Mouse (Mus musculus) heart, embryonic 12.5 days (tissue): Measurements from ENCODE around the gene Scgb3a1. TPM values are rescaled to one million over a fixed set of nuclear protein-coding genes. Genes with fewer than 3 reads are reported as not detected.
A peak's percentile ranks its signal among the peaks of the same experiment; 100 is the strongest.

Experiments
- ATAC-seq: fragments of 200-750 bp; cut with Nextera tagmentation; 2 replicates; pipeline ENCODE4 v1.8.0; 2017; ENCODE audit warnings: moderate TSS enrichment, moderate library complexity; ENCODE audit not compliant: insufficient number of reproducible peaks, low FRiP score
- H3K27ac ChIP-seq: fragments of 300-500 bp; sonication (generic); 2 replicates; pipeline ENCODE4 v1.5.1; 2016; ENCODE audit warnings: mild to moderate bottlenecking, moderate library complexity; ENCODE audit not compliant: poor library complexity, severe bottlenecking
- H3K27me3 ChIP-seq: fragments of 300-500 bp; sonication (generic); replicated peaks from 2 replicates; pipeline ENCODE4 v1.6.1; 2016; ENCODE audit warnings: mild to moderate bottlenecking, moderate library complexity
- H3K36me3 ChIP-seq: fragments of 300-500 bp; sonication (generic); 2 replicates; pipeline ENCODE4 v1.6.1; 2016; ENCODE audit warnings: mild to moderate bottlenecking, moderate library complexity
- H3K4me1 ChIP-seq: fragments of 300-500 bp; sonication (generic); replicated peaks from 2 replicates; pipeline ENCODE4 v1.6.1; 2016; ENCODE audit warnings: mild to moderate bottlenecking
- H3K4me2 ChIP-seq: fragments of 300-500 bp; sonication (generic); 2 replicates; pipeline ENCODE4 v1.6.1; 2016; ENCODE audit warnings: mild to moderate bottlenecking, moderate library complexity
- H3K4me3 ChIP-seq: fragments of 300-500 bp; sonication (generic); 2 replicates; pipeline ENCODE4 v1.5.1; 2016; ENCODE audit warnings: mild to moderate bottlenecking
- H3K9ac ChIP-seq: fragments of 300-500 bp; sonication (generic); 2 replicates; pipeline ENCODE4 v1.6.1; 2016; ENCODE audit warnings: mild to moderate bottlenecking, moderate library complexity
- H3K9me3 ChIP-seq: fragments of 300-500 bp; sonication (generic); replicated peaks from 2 replicates; pipeline ENCODE4 v1.6.1; 2016; ENCODE audit warnings: mild to moderate bottlenecking, moderate library complexity
- WGBS: fragments of 180-500 bp; shearing (Covaris S2); methylation state at CpG from one replicate; pipeline ENCODE4 v1.1.7; 2016; 5-methylcytosine and 5-hydroxymethylcytosine counted together
- polyA plus RNA-seq: library from polyadenylated mRNA; unstranded; fragments of >200 nt; fragmentation: Nextera tagmentation; extraction: Ambion mirVana; gene quantifications from 2 replicates; pipeline ENCODE4 v1.2.1, GENCODE M21; 2016

The Scgb3a1 gene
- polyA plus RNA-seq, 1 experiment from 2014 or later: 0.40 TPM

GRCm38 (mm10) chr11:49636449-49636848 lies 27.0 kb upstream of the Scgb3a1 start:
- H3K36me3 ChIP-seq: peaks cover 5% of the 10 kb centered on the region
- H3K27ac ChIP-seq: no peak overlapping the region
- peaks cover 20% of the 10 kb centered on the region; the same call in 1 of the 2 replicates for H3K4me1 ChIP-seq
- peak overlapping the region; percentile 20; the same call in 1 of the 2 replicates for H3K4me3 ChIP-seq
- 10% methylated on average over 11 of the region's 11 CpGs for WGBS
- ATAC-seq: no peak; the same call in 1 of the 2 replicates
- peak overlapping the region; percentile 35 for H3K4me2 ChIP-seq
- H3K9ac ChIP-seq: no peak overlapping the region
- H3K27me3 ChIP-seq: peaks cover 63% of the 10 kb centered on the region
- H3K9me3 ChIP-seq: no peaks in the 10 kb centered on the region

GRCm38 (mm10) chr11:49645677-49646076 lies 17.7 kb upstream of the Scgb3a1 start:
- 0 out of 2 replicates have a peak, but pooled peaks have one; percentile 15 for ATAC-seq
- Histone ChIP-seq H3K27me3 (no peaks in the 10 kb centered on the region), H3K9ac (no peak overlapping the region), H3K4me1 (peaks cover 18% of the 10 kb centered on the region), H3K27ac (no peak overlapping the region), H3K4me3 (no peak overlapping the region), H3K9me3 (no peaks in the 10 kb centered on the region), H3K4me2 (no peak overlapping the region), H3K36me3 (peaks cover 7% of the 10 kb centered on the region; the same call in 1 of the 2 replicates)
- WGBS: 46% methylated on average over 8 of the region's 8 CpGs

- Histone ChIP-seq H3K4me2 (peak overlapping the region; percentile 11; the same call in 1 of the 2 replicates), H3K9ac (no peak overlapping the region), H3K4me1 (peaks cover 38% of the 10 kb centered on the region), H3K36me3 (no peaks in the 10 kb centered on the region), H3K27me3 (no peaks in the 10 kb centered on the region), H3K9me3 (0 out of 2 replicates have a peak, but pooled peaks cover 4% of the 10 kb centered on the region), H3K4me3 (no peak overlapping the region; the same call in 1 of the 2 replicates), H3K27ac (peak overlapping the region; percentile 60; the same call in 1 of the 2 replicates)
- WGBS: 52% methylated on average over 18 of the region's 18 CpGs
- ATAC-seq: no peak
Observed at GRCm38 (mm10) chr11:49650113-49650993, 13.1 kb upstream of the Scgb3a1 start.

- Histone ChIP-seq H3K36me3 (no peaks in the 10 kb centered on the region), H3K27me3 (no peaks in the 10 kb centered on the region), H3K27ac (peak overlapping the region; percentile 60), H3K4me3 (no peak overlapping the region), H3K9me3 (0 out of 2 replicates have a peak, but pooled peaks cover 4% of the 10 kb centered on the region), H3K9ac (no peak overlapping the region), H3K4me1 (peaks cover 29% of the 10 kb centered on the region), H3K4me2 (peak overlapping the region; percentile 11; the same call in 1 of the 2 replicates)
- WGBS: 58% methylated on average over 16 of the region's 16 CpGs
- ATAC-seq: peak; percentile 83
Observed at GRCm38 (mm10) chr11:49650994-49651761, 12.2 kb upstream of the Scgb3a1 start.

- Histone ChIP-seq H3K4me1 (peaks cover 27% of the 10 kb centered on the region), H3K9me3 (0 out of 2 replicates have a peak, but pooled peaks cover 4% of the 10 kb centered on the region), H3K9ac (no peak overlapping the region), H3K4me2 (no peak overlapping the region), H3K4me3 (no peak overlapping the region), H3K27me3 (no peaks in the 10 kb centered on the region), H3K27ac (peak overlapping the region; percentile 31; the same call in 1 of the 2 replicates), H3K36me3 (no peaks in the 10 kb centered on the region)
- ATAC-seq: no peak
- WGBS: 80% methylated on average over 10 of the region's 10 CpGs
Observed at GRCm38 (mm10) chr11:49651762-49652322, 11.6 kb upstream of the Scgb3a1 start.

- peak overlapping the region; percentile 44; the same call in 1 of the 2 replicates for H3K9ac ChIP-seq
- H3K4me2 ChIP-seq: peak overlapping the region; percentile 64
- H3K9me3 ChIP-seq: 0 out of 2 replicates have a peak, but pooled peaks cover 4% of the 10 kb centered on the region
- 22% methylated on average over 19 of the region's 19 CpGs for WGBS
- no peak overlapping the region for H3K27ac ChIP-seq
- peaks cover 32% of the 10 kb centered on the region for H3K4me1 ChIP-seq
- no peaks in the 10 kb centered on the region for H3K36me3 ChIP-seq
- ATAC-seq: peak; percentile 76
- H3K4me3 ChIP-seq: peak overlapping the region; percentile 20; the same call in 1 of the 2 replicates
- H3K27me3 ChIP-seq: no peaks in the 10 kb centered on the region
Observed at GRCm38 (mm10) chr11:49652401-49653078, 10.9 kb upstream of the Scgb3a1 start.

- peak overlapping the region; percentile 44; the same call in 1 of the 2 replicates for H3K9ac ChIP-seq
Observed at GRCm38 (mm10) chr11:49653079-49653408, 10.4 kb upstream of the Scgb3a1 start.

GRCm38 (mm10) chr11:49654651-49655050 lies 8.8 kb upstream of the Scgb3a1 start:
- no peak for ATAC-seq
- Histone ChIP-seq H3K36me3 (no peaks in the 10 kb centered on the region), H3K9me3 (0 out of 2 replicates have a peak, but pooled peaks cover 4% of the 10 kb centered on the region), H3K4me1 (peaks cover 52% of the 10 kb centered on the region), H3K4me3 (no peak overlapping the region), H3K4me2 (no peak overlapping the region), H3K9ac (no peak overlapping the region), H3K27me3 (no peaks in the 10 kb centered on the region), H3K27ac (no peak overlapping the region)
- WGBS: 89% methylated on average over 5 of the region's 5 CpGs

More at GRCm38 (mm10) chr11:49653079-49653408, 10.4 kb upstream of the Scgb3a1 start:
- 31% methylated on average over 11 of the region's 11 CpGs for WGBS
- H3K27ac ChIP-seq: no peak overlapping the region
- H3K4me2 ChIP-seq: peak overlapping the region; percentile 64
- peak overlapping the region; percentile 20; the same call in 1 of the 2 replicates for H3K4me3 ChIP-seq
- H3K9me3 ChIP-seq: 0 out of 2 replicates have a peak, but pooled peaks cover 4% of the 10 kb centered on the region
- no peaks in the 10 kb centered on the region for H3K36me3 ChIP-seq
- peak; percentile 42; the same call in 1 of the 2 replicates for ATAC-seq
- H3K4me1 ChIP-seq: peaks cover 37% of the 10 kb centered on the region
- no peaks in the 10 kb centered on the region for H3K27me3 ChIP-seq

- H3K4me1 ChIP-seq: peaks cover 51% of the 10 kb centered on the region
- no peak overlapping the region for H3K27ac ChIP-seq
- H3K4me3 ChIP-seq: no peak overlapping the region
- 0 out of 2 replicates have a peak, but pooled peaks cover 4% of the 10 kb centered on the region for H3K9me3 ChIP-seq
- H3K4me2 ChIP-seq: no peak overlapping the region
- H3K36me3 ChIP-seq: no peaks in the 10 kb centered on the region
- ATAC-seq: no peak
- no peak overlapping the region for H3K9ac ChIP-seq
- no peaks in the 10 kb centered on the region for H3K27me3 ChIP-seq
Observed at GRCm38 (mm10) chr11:49655501-49655900, 7.9 kb upstream of the Scgb3a1 start.

GRCm38 (mm10) chr11:49658065-49658464 lies 5.3 kb upstream of the Scgb3a1 start:
- H3K27me3 ChIP-seq: no peaks in the 10 kb centered on the region
- no peaks in the 10 kb centered on the region for H3K36me3 ChIP-seq
- 40% methylated on average over 4 of the region's 4 CpGs for WGBS
- peak; percentile 26; the same call in 1 of the 2 replicates for ATAC-seq
- H3K4me2 ChIP-seq: no peak overlapping the region
- no peak overlapping the region for H3K4me3 ChIP-seq
- H3K9ac ChIP-seq: no peak overlapping the region
- peaks cover 32% of the 10 kb centered on the region for H3K4me1 ChIP-seq
- H3K9me3 ChIP-seq: 0 out of 2 replicates have a peak, but pooled peaks cover 4% of the 10 kb centered on the region
- H3K27ac ChIP-seq: peak overlapping the region; percentile 78
